Mouse (Mus musculus) neural tube, embryonic 11.5 days (tissue): Measurements from ENCODE around the gene Ly6g6f. TPM values are rescaled to one million over a fixed set of nuclear protein-coding genes. Genes with fewer than 3 reads are reported as not detected.

Source experiments
- ATAC-seq: fragments of 200-750 bp; cut with Nextera tagmentation; 2 replicates; pipeline ENCODE4 v1.8.0; 2017; ENCODE audit warnings: moderate number of reproducible peaks, mild to moderate bottlenecking, moderate TSS enrichment, moderate library complexity; ENCODE audit not compliant: insufficient read depth, low FRiP score, low TSS enrichment
- DNase-seq: peaks from one replicate; pipeline ENCODE4 v3.0.0-alpha.2; 2015; ENCODE audit warnings: low spot score
- H3K27ac ChIP-seq: fragments of 300-500 bp; sonication (generic); 2 replicates; pipeline ENCODE4 v1.5.1; 2014; ENCODE audit warnings: low read depth, mild to moderate bottlenecking, low read length
- H3K27me3 ChIP-seq: fragments of 300-500 bp; sonication (generic); 2 replicates; pipeline ENCODE4 v1.6.1; 2014; ENCODE audit warnings: mild to moderate bottlenecking, low read length, mixed read lengths; ENCODE audit not compliant: control insufficient read depth, insufficient read depth
- H3K36me3 ChIP-seq: fragments of 300-500 bp; sonication (generic); 2 replicates; pipeline ENCODE4 v1.6.1; 2014; ENCODE audit warnings: mild to moderate bottlenecking, low read length, moderate library complexity, mixed read lengths; ENCODE audit not compliant: control insufficient read depth, insufficient read depth
- H3K4me1 ChIP-seq: fragments of 300-500 bp; sonication (generic); 2 replicates; pipeline ENCODE4 v1.6.1; 2014; ENCODE audit warnings: low read length, mixed read lengths; ENCODE audit not compliant: control insufficient read depth, insufficient read depth
- H3K4me2 ChIP-seq: fragments of 300-500 bp; sonication (generic); 2 replicates; pipeline ENCODE4 v1.6.1; 2014; ENCODE audit warnings: low read depth, mild to moderate bottlenecking, moderate library complexity
- H3K4me3 ChIP-seq: fragments of 300-500 bp; sonication (generic); 2 replicates; pipeline ENCODE4 v1.5.1; 2014; ENCODE audit warnings: low read depth, low read length
- H3K9ac ChIP-seq: fragments of 300-500 bp; sonication (generic); 2 replicates; pipeline ENCODE4 v1.6.1; 2014; ENCODE audit warnings: mild to moderate bottlenecking, low read length
- H3K9me3 ChIP-seq: fragments of 300-500 bp; sonication (generic); 2 replicates; pipeline ENCODE4 v1.6.1; 2016; ENCODE audit warnings: low read length; ENCODE audit not compliant: control insufficient read depth
- WGBS: fragments of 180-500 bp; shearing (Covaris S2); extraction: QIAGEN DNeasy Blood & Tissue Kit; methylation state at CpG from one replicate; pipeline ENCODE4 v1.1.7; 2014; 5-methylcytosine and 5-hydroxymethylcytosine counted together
- polyA plus RNA-seq: library from polyadenylated mRNA; unstranded; fragments of >200 nt; fragmentation: Nextera tagmentation; extraction: Ambion mirVana; gene quantifications from 2 replicates; pipeline ENCODE4 v1.2.1, GENCODE M21; 2014

Ly6g6f gene
- polyA plus RNA-seq, 1 experiment from 2014 or later: 1.4 TPM

GRCm38 (mm10) chr17:35115046-35116019 lies 29.9 kb upstream of the Ly6g6f start, which contains the start of gene Ly6g5b:
Ly6g5b (minus strand) TSS chr17:35115428.
- no peak within 1 kb of the TSS for H3K4me3 ChIP-seq
- H3K9me3 ChIP-seq: no peaks in the 10 kb centered on the region
- H3K36me3 ChIP-seq: peaks cover 12% of the 10 kb centered on the region
- DNase-seq (no peak), ATAC-seq (no peak)
- WGBS: 88% methylated on average over 8 of the region's 8 CpGs
- H3K4me1 ChIP-seq: peaks cover 4% of the 10 kb centered on the region; the same call in 1 of the 2 replicates
- no peaks in the 10 kb centered on the region for H3K27me3 ChIP-seq
- no peak within 1 kb of the TSS for H3K27ac ChIP-seq
- no peak within 1 kb of the TSS for H3K9ac ChIP-seq
- H3K4me2 ChIP-seq: no peak within 1 kb of the TSS

GRCm38 (mm10) chr17:35111774-35112173 lies 26.4 kb upstream of the Ly6g6f start:
- Histone ChIP-seq H3K36me3 (peaks cover 2% of the 10 kb centered on the region; the same call in 1 of the 2 replicates), H3K27ac (no peak overlapping the region), H3K4me1 (no peaks in the 10 kb centered on the region), H3K9me3 (no peaks in the 10 kb centered on the region), H3K9ac (no peak overlapping the region), H3K27me3 (no peaks in the 10 kb centered on the region), H3K4me2 (no peak overlapping the region), H3K4me3 (no peak overlapping the region)
- ATAC-seq (no peak), DNase-seq (no peak)
- 82% methylated on average over 9 of the region's 9 CpGs for WGBS

- Histone ChIP-seq H3K9me3 (no peaks in the 10 kb centered on the region), H3K36me3 (peaks cover 4% of the 10 kb centered on the region), H3K4me2 (no peak within 1 kb of the TSS), H3K4me3 (no peak within 1 kb of the TSS), H3K27me3 (no peaks in the 10 kb centered on the region), H3K9ac (no peak within 1 kb of the TSS), H3K4me1 (no peaks in the 10 kb centered on the region), H3K27ac (no peak within 1 kb of the TSS)
- no peak for DNase-seq
- WGBS: 81% methylated on average over 6 of the region's 6 CpGs
- no peak for ATAC-seq
Observed at GRCm38 (mm10) chr17:35108097-35108496, 22.7 kb upstream of the Ly6g6f start, which contains the start of gene Ly6g5c. Ly6g5c (plus strand) TSS chr17:35108279.

GRCm38 (mm10) chr17:35106522-35106921 lies 21.1 kb upstream of the Ly6g6f start:
- H3K4me2 ChIP-seq: no peak overlapping the region
- DNase-seq (no peak), ATAC-seq (no peak)
- peaks cover 10% of the 10 kb centered on the region for H3K36me3 ChIP-seq
- no peak overlapping the region for H3K27ac ChIP-seq
- 78% methylated on average over 3 of the region's 3 CpGs for WGBS
- H3K4me1 ChIP-seq: no peaks in the 10 kb centered on the region
- H3K9ac ChIP-seq: no peak overlapping the region; the same call in 1 of the 2 replicates
- no peak overlapping the region for H3K4me3 ChIP-seq
- H3K27me3 ChIP-seq: no peaks in the 10 kb centered on the region
- no peaks in the 10 kb centered on the region for H3K9me3 ChIP-seq

GRCm38 (mm10) chr17:35105740-35106389 lies 20.5 kb upstream of the Ly6g6f start:
- no peaks in the 10 kb centered on the region for H3K9me3 ChIP-seq
- peaks cover 11% of the 10 kb centered on the region for H3K36me3 ChIP-seq
- H3K4me1 ChIP-seq: no peaks in the 10 kb centered on the region
- no peak overlapping the region for H3K27ac ChIP-seq
- H3K4me3 ChIP-seq: no peak overlapping the region
- H3K9ac ChIP-seq: peak overlapping the region; percentile 47
- H3K27me3 ChIP-seq: no peaks in the 10 kb centered on the region
- 0 out of 2 replicates have a peak overlapping the region, but pooled peaks have one; percentile 19 for H3K4me2 ChIP-seq
- DNase-seq (peak; percentile 47), ATAC-seq (no peak)
- WGBS: 27% methylated on average over 13 of the region's 13 CpGs

GRCm38 (mm10) chr17:35104754-35105153 lies 19.3 kb upstream of the Ly6g6f start:
- 78% methylated on average over 6 of the region's 6 CpGs for WGBS
- Histone ChIP-seq H3K9ac (no peak overlapping the region), H3K27ac (no peak overlapping the region), H3K4me1 (no peaks in the 10 kb centered on the region), H3K36me3 (peaks cover 13% of the 10 kb centered on the region), H3K4me3 (no peak overlapping the region), H3K9me3 (no peaks in the 10 kb centered on the region), H3K27me3 (no peaks in the 10 kb centered on the region), H3K4me2 (no peak overlapping the region)
- DNase-seq (no peak), ATAC-seq (no peak)

GRCm38 (mm10) chr17:35104079-35104478 lies 18.7 kb upstream of the Ly6g6f start:
- no peak overlapping the region for H3K4me2 ChIP-seq
- H3K36me3 ChIP-seq: peaks cover 13% of the 10 kb centered on the region
- H3K4me1 ChIP-seq: no peaks in the 10 kb centered on the region
- H3K9me3 ChIP-seq: no peaks in the 10 kb centered on the region
- DNase-seq (no peak), ATAC-seq (no peak)
- H3K27ac ChIP-seq: no peak overlapping the region
- WGBS: 90% methylated on average over 7 of the region's 7 CpGs
- H3K27me3 ChIP-seq: no peaks in the 10 kb centered on the region
- H3K4me3 ChIP-seq: no peak overlapping the region
- H3K9ac ChIP-seq: no peak overlapping the region

- DNase-seq: no peak
- 71% methylated on average over 6 of the region's 6 CpGs for WGBS
- Histone ChIP-seq H3K4me2 (no peak overlapping the region), H3K9me3 (no peaks in the 10 kb centered on the region), H3K27me3 (no peaks in the 10 kb centered on the region), H3K36me3 (peaks cover 15% of the 10 kb centered on the region), H3K4me3 (no peak overlapping the region), H3K4me1 (no peaks in the 10 kb centered on the region), H3K27ac (no peak overlapping the region), H3K9ac (0 out of 2 replicates have a peak overlapping the region, but pooled peaks have one; percentile 4)
- ATAC-seq: no peak
Observed at GRCm38 (mm10) chr17:35103221-35103690, 17.8 kb upstream of the Ly6g6f start.
